Mouse (Mus musculus) frontal cortex, postnatal 25 days (tissue): ENCODE data around the gene Tbc1d14.

Experiments used
- DNase-seq, 2 experiments: peaks; one replicate each; pipeline ENCODE4 v3.0.0; 2022; ENCODE audit warnings: low spot score in 2 of 2

Tbc1d14 gene

DNA sequence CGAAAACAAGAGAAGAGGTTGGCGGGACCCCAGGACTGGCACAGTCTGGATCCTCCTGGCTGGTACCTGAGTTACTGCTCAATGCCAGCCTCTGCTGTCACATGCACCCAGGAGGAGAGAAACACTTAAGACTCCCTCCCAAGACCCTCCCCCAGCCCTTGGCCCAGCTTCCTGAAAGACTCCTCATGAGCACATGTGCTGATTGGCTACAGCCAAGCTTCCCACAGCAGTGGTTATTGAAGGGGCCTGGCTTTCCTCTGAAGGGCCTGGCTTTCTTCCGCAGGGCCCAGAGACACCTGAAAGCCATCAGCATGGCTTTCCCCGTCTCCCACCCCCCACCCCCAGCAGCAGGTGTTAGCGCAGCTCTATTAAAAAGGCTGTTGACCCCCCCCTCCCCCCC, at the start of gene Tbc1d14:
Gene Tbc1d14 (minus strand): TSS at position 101 of the 400 bp plus-strand sequence.
- DNase-seq = no peak

GRCm38 (mm10) chr5:36625612-36626011, 32.5 kb upstream of the Tbc1d14 start:
- no peak for DNase-seq

DNA sequence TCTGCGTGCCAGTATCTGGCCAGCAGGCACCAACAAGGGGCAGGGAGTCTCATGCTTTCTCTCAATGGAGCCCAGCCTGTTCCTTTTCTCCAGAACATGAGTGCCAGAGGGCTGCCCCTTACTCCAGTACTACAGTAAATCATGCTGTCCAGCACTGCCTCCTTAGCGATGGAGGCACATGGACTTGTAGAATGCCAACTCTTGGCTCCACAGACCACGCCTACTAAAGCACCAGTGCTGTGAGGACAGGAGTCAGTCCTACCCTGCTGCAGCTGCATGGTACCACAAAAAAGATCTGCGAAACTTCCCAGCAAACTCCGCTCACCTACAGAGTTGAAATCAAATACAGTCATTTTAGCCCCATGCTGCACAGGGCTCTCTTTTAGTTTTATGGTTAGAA, 30.6 kb upstream of the Tbc1d14 start:
- DNase-seq = no peak

DNA sequence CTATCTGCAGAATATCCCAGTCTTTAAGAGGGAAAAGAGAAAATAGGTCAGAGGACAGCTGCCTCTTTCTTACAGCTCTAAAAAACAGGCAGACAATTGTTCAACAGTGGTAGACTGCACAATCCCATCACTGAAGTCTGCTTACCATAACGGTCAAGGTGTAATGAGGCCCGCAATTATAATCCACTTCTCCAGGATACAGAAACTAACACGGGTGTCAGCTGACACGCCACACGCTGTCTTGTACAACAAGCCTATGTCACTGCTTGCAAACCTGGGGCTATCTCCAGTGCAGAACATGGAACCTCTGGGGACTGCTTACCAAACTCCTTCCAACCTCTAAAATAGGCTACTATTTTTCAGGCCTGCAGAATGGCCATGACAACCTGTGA, 28.0 kb upstream of the Tbc1d14 start:
- DNase-seq = no peak

DNA sequence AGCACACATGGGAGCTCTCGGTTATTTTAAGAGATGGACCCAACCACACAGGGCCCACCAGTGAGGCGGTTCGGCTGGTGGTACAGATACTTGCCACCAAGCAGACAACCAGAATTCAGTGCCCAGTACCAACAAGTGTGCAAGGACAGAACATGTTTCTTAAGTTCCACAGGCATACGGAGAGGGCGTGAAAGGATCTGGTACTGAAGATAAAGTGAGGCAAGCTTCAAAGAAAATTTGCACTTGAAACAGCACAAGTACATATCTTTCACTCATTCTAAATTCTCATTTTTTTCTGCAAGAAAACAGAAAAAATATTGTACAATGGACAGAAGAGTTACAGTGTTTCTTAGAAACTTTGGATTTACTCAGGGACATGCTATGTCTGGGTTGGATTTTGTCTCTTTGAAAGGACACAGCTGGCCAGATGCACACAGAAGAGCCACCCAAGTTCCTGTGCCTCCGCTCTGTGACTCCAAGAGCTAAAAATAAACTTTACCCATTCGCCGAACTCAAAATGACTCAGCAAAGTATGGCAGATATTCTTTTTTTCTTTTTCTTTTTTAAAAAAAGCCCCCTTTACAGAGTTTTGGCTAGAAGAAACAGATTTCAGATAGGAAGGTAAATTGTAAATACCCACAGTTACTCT, 27.5 kb upstream of the Tbc1d14 start:
- DNase-seq = no peak

DNA sequence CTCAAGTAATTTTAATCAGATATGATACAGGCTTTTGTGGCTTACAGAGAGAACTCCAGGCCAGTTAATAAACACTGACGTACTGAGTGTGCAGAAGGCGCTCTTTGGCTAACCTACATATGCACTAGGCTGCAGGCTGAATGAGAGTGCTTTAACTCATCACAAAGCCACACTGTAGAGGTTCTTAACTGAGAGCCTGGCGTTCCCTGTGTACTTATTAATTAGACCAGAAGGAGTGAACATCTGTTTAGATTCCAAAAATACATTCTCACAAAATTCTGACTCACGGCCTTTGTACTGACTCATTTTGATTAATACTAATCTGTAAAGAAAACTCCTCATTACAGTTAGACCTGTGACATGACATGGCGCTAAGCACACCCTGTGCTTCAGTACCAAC, 25.8 kb upstream of the Tbc1d14 start:
- DNase-seq = no peak

GRCm38 (mm10) chr5:36618356-36618755, 25.3 kb upstream of the Tbc1d14 start:
- DNase-seq = no peak

- no peak for DNase-seq
These were observed 21.0 kb upstream of the Tbc1d14 start for GRCm38 (mm10) chr5:36614124-36614523.

DNA sequence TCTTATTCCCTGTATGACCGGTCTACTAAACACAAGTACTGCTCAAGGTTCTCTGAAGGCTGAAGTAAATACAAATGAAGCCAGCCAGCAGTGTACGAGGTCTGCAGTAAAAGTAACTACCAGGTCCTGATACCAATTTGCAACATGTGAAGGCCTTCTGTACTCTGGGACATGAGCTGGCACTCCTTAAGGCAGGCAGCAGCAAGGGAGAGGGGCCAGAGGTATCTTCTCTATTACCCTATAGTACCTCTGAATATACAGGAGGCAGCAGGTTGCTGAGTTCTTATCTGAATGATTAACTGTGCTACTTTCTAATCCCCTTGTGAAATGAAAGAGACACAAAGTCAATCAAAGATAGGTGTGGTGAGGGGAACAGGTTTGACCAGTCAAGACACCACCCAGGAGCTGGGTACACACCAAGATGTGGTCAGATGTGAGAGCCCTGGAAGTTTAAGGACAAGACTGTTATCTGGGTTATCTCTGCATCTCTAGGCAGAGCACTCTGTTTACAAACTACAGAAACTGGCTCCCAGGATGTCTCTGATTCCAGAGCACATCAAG, 15.9 kb upstream of the Tbc1d14 start:
- no peak for DNase-seq

DNA sequence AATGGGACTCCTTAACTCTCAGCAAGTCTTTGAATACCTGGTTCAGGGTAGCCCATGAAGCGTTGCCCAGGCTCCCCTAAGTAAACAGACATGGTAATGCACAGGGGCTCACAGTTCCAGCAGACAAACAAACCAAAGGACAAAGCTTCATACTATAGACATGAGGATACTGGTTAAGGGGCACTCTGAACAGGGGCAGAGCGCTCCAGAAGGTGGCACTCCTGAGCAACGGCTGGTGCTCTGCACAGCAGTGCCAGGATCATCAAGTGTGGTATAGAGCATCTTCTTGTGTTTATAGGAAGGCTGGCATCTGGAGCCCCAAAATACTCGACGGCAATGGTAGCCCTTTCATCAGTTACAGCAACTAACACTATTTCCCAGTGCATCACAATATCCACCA, 10.0 kb upstream of the Tbc1d14 start:
- peak in 1 of 2 experiments; percentile 34 for DNase-seq

- no peak for DNase-seq
These were observed 9.0 kb upstream of the Tbc1d14 start for GRCm38 (mm10) chr5:36602028-36602427.

GRCm38 (mm10) chr5:36601492-36601891, 8.4 kb upstream of the Tbc1d14 start:
- DNase-seq = no peak

DNA sequence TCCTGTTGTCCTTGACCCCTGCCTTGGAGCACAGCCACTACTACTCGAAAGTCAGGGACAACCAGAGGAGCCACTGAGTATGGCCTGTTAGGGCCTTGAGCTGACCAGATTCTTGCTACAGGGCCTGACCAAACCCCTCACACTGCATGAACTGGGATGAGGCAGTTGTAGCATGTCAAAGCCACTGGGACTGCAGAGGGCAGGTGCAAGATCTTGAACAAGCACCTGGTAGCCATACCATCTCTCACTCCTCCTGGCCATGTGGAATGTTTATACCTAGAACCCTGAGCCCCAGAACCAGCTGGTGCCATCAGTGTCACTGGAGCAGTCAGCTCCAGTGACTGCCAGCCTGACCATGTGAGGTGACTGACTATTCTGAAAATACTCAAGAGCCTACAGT, 5.8 kb upstream of the Tbc1d14 start:
- no peak for DNase-seq

- DNase-seq = no peak
These were observed 4.6 kb upstream of the Tbc1d14 start for GRCm38 (mm10) chr5:36597653-36598052.

DNA sequence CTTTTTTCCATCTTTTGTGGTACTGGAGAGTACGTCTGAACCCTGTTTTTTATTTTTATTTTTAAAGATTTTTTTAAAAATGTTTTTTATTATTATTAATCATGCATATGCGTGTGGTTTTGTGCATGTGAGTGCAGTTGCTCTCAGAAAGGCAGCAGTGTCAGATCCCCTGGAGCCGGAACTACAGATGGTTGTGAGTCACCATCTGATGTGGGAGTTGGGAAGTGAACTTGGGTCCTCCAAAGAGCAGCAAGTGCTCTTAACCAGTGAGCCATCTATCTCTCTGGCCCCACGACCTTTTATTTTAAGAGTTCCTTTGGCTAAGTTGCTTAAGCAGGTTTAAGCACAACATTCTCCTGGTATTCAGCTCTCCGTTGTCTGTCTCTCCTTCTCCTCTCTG, 3.1 kb upstream of the Tbc1d14 start:
- DNase-seq = no peak

DNA sequence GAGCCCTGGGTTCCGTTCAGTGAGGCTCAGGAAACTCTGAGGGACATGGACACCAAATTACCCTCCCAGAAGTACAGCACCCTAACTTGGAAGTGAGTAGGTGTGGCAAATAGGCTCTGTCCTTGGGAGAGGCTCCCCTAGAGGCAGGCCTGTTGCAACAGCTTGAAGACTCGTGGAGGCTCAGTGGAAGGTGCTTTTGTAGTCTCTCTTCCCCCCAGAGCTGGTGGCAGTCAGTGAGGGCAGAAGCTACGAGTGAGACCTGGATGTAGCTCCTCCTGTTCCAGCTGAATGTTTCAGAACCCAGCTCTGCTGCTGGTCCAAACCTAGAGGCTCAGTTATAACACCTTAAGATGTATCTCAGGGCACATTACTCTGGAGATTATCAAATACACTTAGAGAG, 2.0 kb upstream of the Tbc1d14 start:
- DNase-seq = no peak

GRCm38 (mm10) chr5:36594344-36594743, 1.3 kb upstream of the Tbc1d14 start:
- no peak for DNase-seq

- DNase-seq = no peak
These were observed 2.6 kb downstream of the Tbc1d14 start for GRCm38 (mm10) chr5:36590499-36590920.

DNA sequence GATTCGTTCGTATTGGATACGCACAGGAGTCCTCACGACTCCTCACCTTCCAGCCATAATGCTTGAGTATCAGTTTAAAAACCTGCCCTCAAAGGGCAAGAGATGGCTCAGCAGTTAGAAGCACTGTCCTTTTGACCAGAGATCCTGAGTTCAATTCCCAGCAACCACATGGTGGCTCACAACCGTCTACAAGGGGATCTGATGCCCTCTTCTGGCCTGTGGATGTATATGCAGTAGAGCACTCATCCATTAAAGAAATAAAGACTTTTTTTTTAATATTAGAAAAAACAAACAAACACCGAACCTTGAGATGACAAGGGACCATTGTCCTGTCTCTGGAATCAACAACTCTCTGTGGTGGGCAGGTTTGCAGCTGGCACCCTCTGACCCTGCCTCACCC, 8.8 kb downstream of the Tbc1d14 start:
- no peak for DNase-seq

DNA sequence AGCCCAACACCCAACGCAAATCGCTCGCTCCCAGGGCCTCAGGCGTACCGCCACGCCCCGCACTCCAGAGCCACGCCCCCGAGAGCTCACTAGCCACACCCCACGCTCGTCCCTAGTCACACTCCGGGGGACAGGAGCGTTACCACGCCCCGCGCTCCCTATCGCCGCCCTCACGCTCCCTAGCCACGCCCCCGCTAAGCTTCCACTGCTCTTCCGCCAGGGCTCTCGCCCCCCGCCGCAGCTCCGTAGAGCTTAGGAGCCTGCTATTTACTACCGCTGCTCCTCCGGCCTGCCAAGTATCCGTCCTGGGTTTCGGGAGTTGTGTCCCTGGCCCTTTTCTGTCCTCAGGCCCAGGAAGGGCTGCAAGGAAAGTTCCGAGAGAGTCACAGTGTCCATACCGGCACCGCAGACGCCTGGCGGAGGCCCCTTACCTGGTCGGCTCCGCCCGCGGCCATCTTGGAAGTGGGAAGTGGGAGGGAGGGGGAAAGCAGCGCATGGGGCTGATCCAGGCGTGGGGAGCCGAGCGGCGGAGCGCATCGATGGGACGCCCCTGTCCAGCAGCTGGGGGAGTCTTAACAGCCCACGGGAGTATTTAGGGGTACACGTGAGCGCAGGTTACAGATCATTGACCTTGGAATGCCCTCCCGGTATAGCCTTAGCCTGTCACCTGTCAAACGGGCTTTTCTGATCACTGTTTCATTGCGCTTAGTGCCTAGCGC, 11.0 kb downstream of the Tbc1d14 start:
- DNase-seq = peak; percentile 87 to 96

DNA sequence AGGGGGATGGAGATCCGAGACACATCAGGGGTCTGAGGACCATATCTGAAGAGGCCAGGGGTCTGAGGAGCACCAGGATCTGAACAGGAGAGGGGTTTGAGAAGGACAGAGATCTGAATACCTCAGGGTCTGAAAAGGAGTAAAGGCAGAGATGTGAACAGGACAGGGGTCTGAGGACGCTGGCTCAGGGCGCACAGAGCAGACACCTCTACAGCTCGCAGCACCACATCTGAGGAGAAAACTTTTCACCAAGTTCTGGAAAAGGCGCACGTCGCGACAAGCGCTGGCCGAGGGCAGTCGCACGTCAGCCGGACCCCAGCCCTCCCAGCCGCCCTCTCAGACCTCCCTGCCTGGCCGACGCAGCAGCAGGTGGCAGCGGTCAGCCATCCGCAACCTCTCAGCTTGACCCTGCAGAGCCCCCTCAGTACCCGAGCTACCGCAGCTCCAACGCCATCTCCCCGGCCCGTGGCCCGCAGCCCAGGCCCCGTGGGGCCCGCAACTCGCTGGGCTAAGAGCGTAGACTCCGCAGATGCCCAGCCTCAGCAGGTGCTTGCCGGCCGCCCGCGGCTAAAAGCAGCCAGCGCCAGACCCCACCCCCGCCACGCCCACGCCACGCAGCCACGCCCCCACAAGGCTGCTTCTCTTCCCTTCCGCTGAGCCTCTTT, 11.7 kb downstream of the Tbc1d14 start:
- DNase-seq = no peak

- no peak for DNase-seq
These were observed 13.1 kb downstream of the Tbc1d14 start for GRCm38 (mm10) chr5:36579967-36580366.

- DNase-seq = no peak
These were observed 14.1 kb downstream of the Tbc1d14 start for GRCm38 (mm10) chr5:36578982-36579381.
